Mouse (Mus musculus) thymus, postnatal 0 days (tissue): ENCODE measurements around the gene Kdm2b. TPM values are rescaled to one million over a fixed set of nuclear protein-coding genes. Genes with fewer than 3 reads are reported as not detected.

Source experiments
- DNase-seq: peaks from one replicate; pipeline ENCODE4 v3.0.0-alpha.2; 2015; ENCODE audit warnings: low spot score
- polyA plus RNA-seq: library from polyadenylated mRNA; unstranded; fragments of >200 nt; fragmentation: Nextera tagmentation; extraction: Ambion mirVana; gene quantifications from 2 replicates; pipeline ENCODE4 v1.2.1, GENCODE M21; 2015

Kdm2b gene
- polyA plus RNA-seq, 1 experiment from 2014 or later, result 29.6 TPM

- no peak for DNase-seq
Observed at GRCm38 (mm10) chr5:122852611-122853010, 137.0 kb downstream of the Kdm2b start.

GRCm38 (mm10) chr5:122850319-122851002, 139.2 kb downstream of the Kdm2b start:
- no peak for DNase-seq

GRCm38 (mm10) chr5:122849521-122850318, 139.9 kb downstream of the Kdm2b start, which contains the start of gene Rnf34:
Rnf34 (plus strand) TSS chr5:122850048.
- DNase-seq, result peak; percentile 99

GRCm38 (mm10) chr5:122843799-122844198, 145.8 kb downstream of the Kdm2b start:
- DNase-seq, result no peak

GRCm38 (mm10) chr5:122841126-122841525, 148.5 kb downstream of the Kdm2b start:
- DNase-seq, result no peak

- DNase-seq, result peak; percentile 15
Observed at GRCm38 (mm10) chr5:122832996-122833395, 156.6 kb downstream of the Kdm2b start.

- DNase-seq, result peak; percentile 67
Observed at GRCm38 (mm10) chr5:122832536-122832935, 157.1 kb downstream of the Kdm2b start.

GRCm38 (mm10) chr5:122825099-122825498, 164.5 kb downstream of the Kdm2b start:
- no peak for DNase-seq

- peak; percentile 82 for DNase-seq
Observed at GRCm38 (mm10) chr5:122824450-122824849, 165.2 kb downstream of the Kdm2b start.

- DNase-seq, result peak; percentile 44
Observed at GRCm38 (mm10) chr5:122823976-122824375, 165.6 kb downstream of the Kdm2b start.

GRCm38 (mm10) chr5:122822441-122822840, 167.2 kb downstream of the Kdm2b start:
- DNase-seq, result no peak

- DNase-seq, result no peak
Observed at GRCm38 (mm10) chr5:122821524-122821885, 168.1 kb downstream of the Kdm2b start.

- peak; percentile 98 for DNase-seq
Observed at GRCm38 (mm10) chr5:122820777-122821523, 168.7 kb downstream of the Kdm2b start, which contains the start of gene Anapc5. Anapc5 (minus strand) TSS chr5:122821339.

Other genes with a start within 250 kb of the Kdm2b start
- 24.7 and 27.1 TPM in 2 replicates for gene Camkk2, start 210.4 kb downstream of the Kdm2b start, polyA plus RNA-seq
- gene Anapc5, start 168.5 kb downstream of the Kdm2b start, polyA plus RNA-seq, result 407 and 446 TPM in 2 replicates
- 35.8 and 37.9 TPM in 2 replicates for gene Rnf34, start 139.8 kb downstream of the Kdm2b start, polyA plus RNA-seq
- gene Orai1, start 25.3 kb upstream of the Kdm2b start, polyA plus RNA-seq, result 16.1 and 17.3 TPM in 2 replicates
- 0.58 and 0.60 TPM in 2 replicates for gene Morn3, start 57.2 kb upstream of the Kdm2b start, polyA plus RNA-seq
- gene Tmem120b, start 78.6 kb upstream of the Kdm2b start, polyA plus RNA-seq, result 33.2 and 35.9 TPM in 2 replicates
- 10.4 and 11.1 TPM in 2 replicates for gene Rhof, start 142.9 kb upstream of the Kdm2b start, polyA plus RNA-seq
- gene Setd1b, start 152.4 kb upstream of the Kdm2b start, polyA plus RNA-seq, result 8.0 and 11.3 TPM in 2 replicates
- 77.6 and 94.1 TPM in 2 replicates for gene Psmd9, start 179.6 kb upstream of the Kdm2b start, polyA plus RNA-seq
- 0.64 TPM in 1 of 2 replicates, not detected in the other for gene Hpd, start 192.9 kb upstream of the Kdm2b start, polyA plus RNA-seq